Mouse (Mus musculus): ENCODE measurements around the gene Cacna1d.

GRCm38 (mm10) chr14:30457897-30458296, 33.4 kb downstream of the Cacna1d start:
- TF ChIP-seq POLR2A (IDR thresholded peaks at IDR 0.05; ENCODE audit: extremely low read depth, insufficient read depth, low read length) = no peak
- TF ChIP-seq CTCF (IDR thresholded peaks at IDR 0.05; ENCODE audit: low read depth, low read length) = no peak

All from liver, adult 2 months (tissue).